ENCODE assay signal across 12 mouse cellular contexts in genomic region chr3:108510716-108511483, GRCm38 (mm10). TPM values are rescaled to one million over a fixed set of nuclear protein-coding genes. Genes with fewer than 3 reads are reported as not detected.
DNase-seq lines count a peak whose midpoint lies in the region; ATAC-seq lines count a peak whose summit lies in the region.
"Had no signal": no experiment of that assay in that cellular context is flagged by ENCODE, and none has a peak within 500 bp of the region (broad histone marks: within the 10 kb centered on the region; RNA-seq: fewer than 3 reads in every experiment).

No protein-coding gene starts in this region.

- H3K4me2 ChIP-seq in forebrain, embryonic 13.5 days, result peak overlapping the region; percentile 22; the same call in 1 of the 2 replicates
- peak overlapping the region; percentile 30; the same call in 1 of the 2 replicates for H3K4me2 ChIP-seq in intestine, embryonic 16.5 days (ENCODE audit: low read depth, low read length)
- no peak overlapping the region for H3K4me2 ChIP-seq in midbrain, embryonic 15.5 days

- intact Hi-C loops in left cerebral cortex, postnatal 10 days (cut with DNase I), result no loop called here

- H3K9ac ChIP-seq in forebrain, embryonic 13.5 days, result no peak overlapping the region
- 0 out of 2 replicates have a peak overlapping the region, but pooled peaks have one; percentile 45 for H3K9ac ChIP-seq in intestine, embryonic 16.5 days (ENCODE audit: low read depth, low read length)
- no peak overlapping the region for H3K9ac ChIP-seq in midbrain, embryonic 15.5 days

- peaks cover 21% of the 10 kb centered on the region for H3K4me1 ChIP-seq in forebrain, embryonic 13.5 days
- peaks cover 8% of the 10 kb centered on the region for H3K4me1 ChIP-seq in intestine, embryonic 16.5 days (ENCODE audit: control insufficient read depth, insufficient read depth, low read length)
- no peaks in the 10 kb centered on the region; the same call in 1 of the 2 replicates for H3K4me1 ChIP-seq in midbrain, embryonic 15.5 days

- H3K9me3 ChIP-seq in forebrain, embryonic 13.5 days (replicated peaks), result no peaks in the 10 kb centered on the region
- H3K9me3 ChIP-seq in intestine, embryonic 16.5 days (ENCODE audit: control insufficient read depth, low read length), result no peaks in the 10 kb centered on the region
- no peaks in the 10 kb centered on the region for H3K9me3 ChIP-seq in midbrain, embryonic 15.5 days

- ATAC-seq in forebrain, embryonic 13.5 days, result peak; percentile 87
- ATAC-seq in intestine, embryonic 16.5 days, result peak; percentile 60
- ATAC-seq in midbrain, embryonic 15.5 days (replicated peaks), result peak; percentile 59

- no peak overlapping the region for H3K4me3 ChIP-seq in forebrain, embryonic 13.5 days
- no peak overlapping the region for H3K4me3 ChIP-seq in intestine, embryonic 16.5 days (ENCODE audit: low read length)
- no peak overlapping the region for H3K4me3 ChIP-seq in midbrain, embryonic 15.5 days
- H3K4me3 ChIP-seq: gastrocnemius, adult 2 months; myocyte had no signal

- H3K27me3 ChIP-seq in forebrain, embryonic 13.5 days, result peaks cover 8% of the 10 kb centered on the region; the same call in 1 of the 2 replicates
- no peaks in the 10 kb centered on the region for H3K27me3 ChIP-seq in intestine, embryonic 16.5 days (replicated peaks; ENCODE audit: control insufficient read depth, insufficient read depth, low read length)
- no peaks in the 10 kb centered on the region for H3K27me3 ChIP-seq in midbrain, embryonic 15.5 days (replicated peaks)

- 4% methylated on average over 9 of the region's 9 CpGs for WGBS in forebrain, embryonic 13.5 days
- WGBS in intestine, embryonic 16.5 days, result 11% methylated on average over 9 of the region's 9 CpGs
- WGBS in midbrain, embryonic 15.5 days, result 12% methylated on average over 9 of the region's 9 CpGs

- H3K27ac ChIP-seq in forebrain, embryonic 13.5 days, result peak overlapping the region; percentile 49
- H3K27ac ChIP-seq in intestine, embryonic 16.5 days (ENCODE audit: low read length), result peak overlapping the region; percentile 45; the same call in 1 of the 2 replicates
- no peak overlapping the region for H3K27ac ChIP-seq in midbrain, embryonic 15.5 days
- H3K27ac ChIP-seq: gastrocnemius, adult 2 months had no signal

- peak; percentile 25 to 49 for DNase-seq in left cerebral cortex, postnatal 10 days (ENCODE audit: extremely low spot score in 1 of 2, low spot score in 2 of 2)
- DNase-seq in left cerebral cortex, adult 11 months (ENCODE audit: low spot score), result no peak
- DNase-seq in heart, adult 11 months, result no peak
- DNase-seq in gastrocnemius, postnatal 4 days (ENCODE audit: low spot score in 2 of 2), result no peak
- DNase-seq in gastrocnemius, adult 8-10 months (ENCODE audit: low spot score in 2 of 2), result no peak
- DNase-seq: gastrocnemius, adult 2 months; kidney, postnatal 14 days; thymus, postnatal 25 days had no signal

- H3K36me3 ChIP-seq in forebrain, embryonic 13.5 days (ENCODE audit: poor library complexity, severe bottlenecking), result no peaks in the 10 kb centered on the region
- H3K36me3 ChIP-seq in intestine, embryonic 16.5 days (ENCODE audit: control insufficient read depth, insufficient read depth, low read length), result no peaks in the 10 kb centered on the region
- no peaks in the 10 kb centered on the region for H3K36me3 ChIP-seq in midbrain, embryonic 15.5 days (replicated peaks)

RNA-seq across cellular contexts. Expression of gene 1700013F07Rik, which starts 23.1 kb away (rescaled TPM):
- total RNA-seq in left cerebral cortex, postnatal 10 days (2021), result 1 to 10 TPM; 2.3 to 2.9 TPM
- polyA plus RNA-seq in forebrain, embryonic 13.5 days (2015; fragmentation: Nextera tagmentation; extraction: Ambion mirVana), result 0.92 and 1.1 TPM in 2 replicates
- polyA plus RNA-seq in intestine, embryonic 16.5 days (2015; fragmentation: Nextera tagmentation; extraction: Ambion mirVana), result not detected in 2 replicates
- 2.8 and 3.5 TPM in 2 replicates for polyA plus RNA-seq in midbrain, embryonic 15.5 days (2015; fragmentation: Nextera tagmentation; extraction: Ambion mirVana)
- total RNA-seq in gastrocnemius, postnatal 4 days (2021), result not detected
- not detected for total RNA-seq in gastrocnemius, adult 8-10 months (2022)
- total RNA-seq: gastrocnemius, adult 2 months had no signal

RNA-seq across cellular contexts. Expression of gene 5330417C22Rik, which starts 25.4 kb away (rescaled TPM):
- 10 to 100 TPM; 19.9 to 22.2 TPM for total RNA-seq in left cerebral cortex, postnatal 10 days (2021)
- polyA plus RNA-seq in forebrain, embryonic 13.5 days (2015; fragmentation: Nextera tagmentation; extraction: Ambion mirVana), result 4.3 and 6.4 TPM in 2 replicates
- 15.5 and 18.0 TPM in 2 replicates for polyA plus RNA-seq in intestine, embryonic 16.5 days (2015; fragmentation: Nextera tagmentation; extraction: Ambion mirVana)
- polyA plus RNA-seq in midbrain, embryonic 15.5 days (2015; fragmentation: Nextera tagmentation; extraction: Ambion mirVana), result 18.9 and 19.4 TPM in 2 replicates
- under 1 TPM in 1 of 2 experiments, not detected in 1; 0.10 TPM for total RNA-seq in gastrocnemius, postnatal 4 days (2021)
- under 1 TPM in 2 of 4 experiments, not detected in 2; 0.19 to 0.31 TPM for total RNA-seq in gastrocnemius, adult 8-10 months (2022)
- total RNA-seq: gastrocnemius, adult 2 months had no signal

RNA-seq across cellular contexts. Expression of gene Tmem167b, which starts 51.4 kb away (rescaled TPM):
- total RNA-seq in left cerebral cortex, postnatal 10 days (2021), result 10 to 100 TPM; 40.3 to 41.0 TPM
- 59.5 and 61.9 TPM in 2 replicates for polyA plus RNA-seq in forebrain, embryonic 13.5 days (2015; fragmentation: Nextera tagmentation; extraction: Ambion mirVana)
- 34.4 and 34.9 TPM in 2 replicates for polyA plus RNA-seq in intestine, embryonic 16.5 days (2015; fragmentation: Nextera tagmentation; extraction: Ambion mirVana)
- 56.1 TPM in 2 replicates for polyA plus RNA-seq in midbrain, embryonic 15.5 days (2015; fragmentation: Nextera tagmentation; extraction: Ambion mirVana)
- total RNA-seq in gastrocnemius, postnatal 4 days (2021), result 10 to 100 TPM; 31.5 to 34.5 TPM
- total RNA-seq in gastrocnemius, adult 8-10 months (2022), result 10 to 100 TPM; 14.8 to 16.5 (median 16.1) TPM

Comparison
In these comparisons a context has a peak if more than half of its experiments do, and no peak if none do; other contexts are left out.
1. DNase-seq: peak in left cerebral cortex, postnatal 10 days (2 of 2); none in left cerebral cortex, adult 11 months (single experiment), heart, adult 11 months (single experiment), gastrocnemius, postnatal 4 days (0 of 2) and gastrocnemius, adult 8-10 months (0 of 2).
2. RNA of gene 5330417C22Rik, which starts 25.4 kb away (total RNA-seq): 19.9 to 22.2 TPM in left cerebral cortex, postnatal 10 days; 0.19 to 0.31 TPM in gastrocnemius, adult 8-10 months and 0.10 TPM in gastrocnemius, postnatal 4 days; every median in the first group is over 10 times any median in the second.
3. Peak in every context shown above with its lines, with median percentiles within 50 percentile points of each other: ATAC-seq.